Mouse (Mus musculus) kidney, adult 8-10 months (tissue): Measurements from ENCODE around the gene Smurf2.

Experiments
- DNase-seq, 2 experiments: peaks; one replicate each; pipeline ENCODE4 v3.0.0; 2022

Smurf2 gene

GRCm38 (mm10) chr11:106773061-106773460 lies 147.5 kb downstream of the Smurf2 start:
- DNase-seq, result no peak

- no peak for DNase-seq
Observed at GRCm38 (mm10) chr11:106770195-106770974, 150.1 kb downstream of the Smurf2 start.
